Mouse (Mus musculus): ENCODE measurements around the gene Pi4k2a.

Gene Pi4k2a

GRCm38 (mm10) chr19:42164188-42164587 is 73.9 kb downstream of the Pi4k2a start:
- no peak for DNase-seq (ENCODE audit: low spot score)

GRCm38 (mm10) chr19:42166130-42166529 is 75.9 kb downstream of the Pi4k2a start:
- DNase-seq (ENCODE audit: low spot score) = peak; percentile 68

GRCm38 (mm10) chr19:42166766-42167165 is 76.5 kb downstream of the Pi4k2a start:
- no peak for DNase-seq (ENCODE audit: low spot score)

GRCm38 (mm10) chr19:42167489-42167888 is 77.2 kb downstream of the Pi4k2a start:
- no peak for DNase-seq (ENCODE audit: low spot score)

- peak; percentile 24 for DNase-seq (ENCODE audit: low spot score)
Observed at GRCm38 (mm10) chr19:42169322-42169975, 79.2 kb downstream of the Pi4k2a start.

- DNase-seq (ENCODE audit: low spot score) = peak; percentile 94
Observed at GRCm38 (mm10) chr19:42170025-42170969, 80.0 kb downstream of the Pi4k2a start.
